Mouse (Mus musculus): ENCODE measurements around the gene Ehbp1. TPM values are rescaled to one million over a fixed set of nuclear protein-coding genes. Genes with fewer than 3 reads are reported as not detected.

The Ehbp1 gene
- polyA plus RNA-seq, 1 experiment = 2.2 TPM

GRCm38 (mm10) chr11:22206191-22206590 lies 135.9 kb downstream of the Ehbp1 start:
- Histone ChIP-seq H3K79me3 (ENCODE audit: low read depth) (no peaks in the 10 kb centered on the region), H3ac (ENCODE audit: control insufficient read depth, insufficient read length, low read depth) (no peak overlapping the region), H3K4me3 (ENCODE audit: insufficient read depth, poor library complexity, severe bottlenecking) (no peak overlapping the region), H3K36me3 (ENCODE audit: control insufficient read depth, insufficient read depth) (no peaks in the 10 kb centered on the region), H3K27me3 (ENCODE audit: control insufficient read depth, insufficient read depth, insufficient read length) (no peaks in the 10 kb centered on the region), H3K79me2 (ENCODE audit: control insufficient read depth, insufficient read depth) (no peaks in the 10 kb centered on the region)
- TF ChIP-seq MYOD1 (IDR thresholded peaks at IDR 0.05; ENCODE audit: control insufficient read depth, insufficient read length, low read depth) = no peak

DNA sequence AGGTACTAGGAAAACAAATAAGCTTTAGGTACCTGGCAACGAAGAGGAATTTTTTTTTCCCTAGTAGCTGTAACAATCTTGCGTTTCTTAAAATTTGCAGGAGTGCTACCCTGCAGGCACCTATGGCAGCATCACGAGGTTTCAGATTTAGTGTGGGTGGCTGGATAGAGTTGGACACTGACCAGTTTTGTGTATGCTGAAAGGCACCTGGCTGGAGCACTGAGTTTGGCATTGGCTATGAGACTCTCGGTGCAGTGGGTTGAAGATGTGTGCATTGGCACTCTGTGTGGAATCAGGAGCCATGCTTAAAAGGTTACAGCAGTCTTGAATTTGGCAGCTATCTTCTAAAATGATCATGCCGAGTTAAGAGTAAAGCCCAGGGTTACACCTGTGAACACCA lies 138.7 kb downstream of the Ehbp1 start:
- no peak overlapping the region for H3K4me3 ChIP-seq (ENCODE audit: insufficient read depth, poor library complexity, severe bottlenecking)
- H3K79me3 ChIP-seq (ENCODE audit: low read depth) = no peaks in the 10 kb centered on the region
- no peaks in the 10 kb centered on the region for H3K79me2 ChIP-seq (ENCODE audit: control insufficient read depth, insufficient read depth)
- no peak for TF ChIP-seq MYOG (IDR thresholded peaks at IDR 0.05; ENCODE audit: control insufficient read depth, extremely low read depth, insufficient read length)
- no peak for TF ChIP-seq CEBPB (IDR thresholded peaks at IDR 0.05; ENCODE audit: low read depth)
- no peak for TF ChIP-seq MYOD1 (IDR thresholded peaks at IDR 0.05; ENCODE audit: control insufficient read depth, insufficient read length, low read depth)
- TF ChIP-seq MAX (IDR thresholded peaks at IDR 0.05) = no peak
- TF ChIP-seq FOSL1 (IDR thresholded peaks at IDR 0.05; ENCODE audit: insufficient read depth, low read length, poor library complexity, severe bottlenecking) = no peak
- TF ChIP-seq CTCF (IDR thresholded peaks at IDR 0.05; ENCODE audit: control insufficient read depth, insufficient read depth, insufficient read length) = no peak
- TF ChIP-seq USF1 (IDR thresholded peaks at IDR 0.05; ENCODE audit: low read depth) = no peak
- no peaks in the 10 kb centered on the region for H3K27me3 ChIP-seq (ENCODE audit: control insufficient read depth, insufficient read depth, insufficient read length)
- H3K36me3 ChIP-seq (ENCODE audit: control insufficient read depth, insufficient read depth) = no peaks in the 10 kb centered on the region
- no peak overlapping the region for H3ac ChIP-seq (ENCODE audit: control insufficient read depth, insufficient read length, low read depth)

- H3K36me3 ChIP-seq (ENCODE audit: control insufficient read depth, insufficient read depth) = no peaks in the 10 kb centered on the region
- no peaks in the 10 kb centered on the region for H3K27me3 ChIP-seq (ENCODE audit: control insufficient read depth, insufficient read depth, insufficient read length)
- TF ChIP-seq MYOD1 (IDR thresholded peaks at IDR 0.05; ENCODE audit: control insufficient read depth, insufficient read length, low read depth) (no peak), USF1 (IDR thresholded peaks at IDR 0.05; ENCODE audit: low read depth) (no peak), MYOG (IDR thresholded peaks at IDR 0.05; ENCODE audit: control insufficient read depth, extremely low read depth, insufficient read length) (no peak), CTCF (IDR thresholded peaks at IDR 0.05; ENCODE audit: control insufficient read depth, insufficient read depth, insufficient read length) (no peak), FOSL1 (IDR thresholded peaks at IDR 0.05; ENCODE audit: insufficient read depth, low read length, poor library complexity, severe bottlenecking) (no peak), CEBPB (IDR thresholded peaks at IDR 0.05; ENCODE audit: low read depth) (no peak), MAX (IDR thresholded peaks at IDR 0.05) (no peak)
- no peaks in the 10 kb centered on the region for H3K79me2 ChIP-seq (ENCODE audit: control insufficient read depth, insufficient read depth)
- H3K79me3 ChIP-seq (ENCODE audit: low read depth) = no peaks in the 10 kb centered on the region
- H3K4me3 ChIP-seq (ENCODE audit: insufficient read depth, poor library complexity, severe bottlenecking) = no peak overlapping the region
- no peak overlapping the region for H3ac ChIP-seq (ENCODE audit: control insufficient read depth, insufficient read length, low read depth)
Measured at GRCm38 (mm10) chr11:22201125-22201524, 141.0 kb downstream of the Ehbp1 start.

DNA sequence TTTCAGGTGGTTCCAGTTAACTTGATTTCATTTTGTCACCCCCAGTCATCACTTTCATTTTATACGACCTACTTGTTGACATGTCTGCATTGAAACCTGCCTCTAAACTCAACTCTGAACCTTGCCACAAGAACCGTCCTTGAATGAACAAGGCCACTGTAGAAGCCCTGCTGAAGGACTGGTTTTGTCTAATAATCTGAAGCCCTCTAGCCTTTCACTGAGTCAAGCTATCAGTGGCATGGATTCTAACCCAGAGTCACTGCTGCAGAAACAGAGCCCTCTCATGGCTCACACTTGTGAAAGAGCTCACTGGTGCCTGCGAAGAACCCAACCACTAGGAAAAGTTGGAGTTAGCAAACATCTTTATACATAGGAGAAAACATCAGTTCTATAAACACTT lies 142.2 kb downstream of the Ehbp1 start:
- TF ChIP-seq CTCF (IDR thresholded peaks at IDR 0.05; ENCODE audit: control insufficient read depth, insufficient read depth, insufficient read length) = no peak
- TF ChIP-seq USF1 (IDR thresholded peaks at IDR 0.05; ENCODE audit: low read depth) = no peak
- no peak for TF ChIP-seq MYOD1 (IDR thresholded peaks at IDR 0.05; ENCODE audit: control insufficient read depth, insufficient read length, low read depth)
- no peak for TF ChIP-seq MAX (IDR thresholded peaks at IDR 0.05)
- TF ChIP-seq CEBPB (IDR thresholded peaks at IDR 0.05; ENCODE audit: low read depth) = no peak
- TF ChIP-seq FOSL1 (IDR thresholded peaks at IDR 0.05; ENCODE audit: insufficient read depth, low read length, poor library complexity, severe bottlenecking) = no peak
- no peak for TF ChIP-seq MYOG (IDR thresholded peaks at IDR 0.05; ENCODE audit: control insufficient read depth, extremely low read depth, insufficient read length)
- Histone ChIP-seq H3K79me2 (ENCODE audit: control insufficient read depth, insufficient read depth) (no peaks in the 10 kb centered on the region), H3K27me3 (ENCODE audit: control insufficient read depth, insufficient read depth, insufficient read length) (no peaks in the 10 kb centered on the region), H3K4me3 (ENCODE audit: insufficient read depth, poor library complexity, severe bottlenecking) (no peak overlapping the region), H3K36me3 (ENCODE audit: control insufficient read depth, insufficient read depth) (no peaks in the 10 kb centered on the region), H3ac (ENCODE audit: control insufficient read depth, insufficient read length, low read depth) (no peak overlapping the region), H3K79me3 (ENCODE audit: low read depth) (no peaks in the 10 kb centered on the region)

DNA sequence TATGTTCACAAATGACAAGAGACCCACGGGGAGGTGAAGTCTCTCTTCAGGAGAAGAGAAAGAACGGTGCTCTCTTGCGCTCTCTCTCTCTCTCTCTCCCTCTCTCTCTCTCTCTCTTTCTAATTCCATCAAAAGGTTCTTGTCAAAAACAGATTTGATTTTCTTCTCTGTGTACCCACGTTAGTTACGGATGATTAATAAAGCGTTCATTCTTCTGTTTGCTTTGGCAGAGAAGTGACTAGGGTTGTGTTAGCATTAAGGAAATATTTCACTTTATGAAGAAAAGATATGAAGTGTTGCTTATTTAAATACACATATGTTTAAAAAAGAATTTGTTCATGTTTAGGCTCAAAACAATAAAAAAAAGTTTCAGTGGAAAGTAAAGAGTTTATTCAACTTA lies 143.7 kb downstream of the Ehbp1 start:
- Histone ChIP-seq H3K79me2 (ENCODE audit: control insufficient read depth, insufficient read depth) (no peaks in the 10 kb centered on the region), H3K79me3 (ENCODE audit: low read depth) (no peaks in the 10 kb centered on the region), H3K27me3 (ENCODE audit: control insufficient read depth, insufficient read depth, insufficient read length) (no peaks in the 10 kb centered on the region), H3K36me3 (ENCODE audit: control insufficient read depth, insufficient read depth) (no peaks in the 10 kb centered on the region), H3ac (ENCODE audit: control insufficient read depth, insufficient read length, low read depth) (no peak overlapping the region), H3K4me3 (ENCODE audit: insufficient read depth, poor library complexity, severe bottlenecking) (no peak overlapping the region)
- TF ChIP-seq CEBPB (IDR thresholded peaks at IDR 0.05; ENCODE audit: low read depth) = no peak
- TF ChIP-seq MYOG (IDR thresholded peaks at IDR 0.05; ENCODE audit: control insufficient read depth, extremely low read depth, insufficient read length) = no peak
- no peak for TF ChIP-seq CTCF (IDR thresholded peaks at IDR 0.05; ENCODE audit: control insufficient read depth, insufficient read depth, insufficient read length)
- TF ChIP-seq MAX (IDR thresholded peaks at IDR 0.05) = no peak
- TF ChIP-seq MYOD1 (IDR thresholded peaks at IDR 0.05; ENCODE audit: control insufficient read depth, insufficient read length, low read depth) = no peak
- TF ChIP-seq FOSL1 (IDR thresholded peaks at IDR 0.05; ENCODE audit: insufficient read depth, low read length, poor library complexity, severe bottlenecking) = no peak
- no peak for TF ChIP-seq USF1 (IDR thresholded peaks at IDR 0.05; ENCODE audit: low read depth)

DNA sequence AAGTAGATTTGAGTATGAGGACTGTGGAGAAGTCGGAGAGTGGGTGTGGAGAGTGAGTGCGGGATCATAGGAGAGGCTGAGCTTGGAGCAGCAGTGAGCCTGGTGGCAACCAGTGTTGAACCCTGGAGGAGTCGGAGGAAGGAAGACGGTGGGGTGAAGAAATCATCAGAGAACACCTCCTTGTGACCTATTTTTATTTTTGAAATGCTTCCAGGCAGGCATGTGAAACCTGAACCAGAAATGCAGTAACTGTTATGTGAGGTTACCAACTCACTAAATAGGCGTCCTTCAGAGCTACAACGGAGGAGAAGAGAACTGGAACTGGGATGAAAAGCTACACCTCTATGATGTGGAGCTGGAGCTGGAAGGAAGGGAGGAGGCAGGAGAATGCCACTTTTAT lies 144.2 kb downstream of the Ehbp1 start:
- Histone ChIP-seq H3K4me3 (ENCODE audit: insufficient read depth, poor library complexity, severe bottlenecking) (no peak overlapping the region), H3K79me3 (ENCODE audit: low read depth) (no peaks in the 10 kb centered on the region), H3K36me3 (ENCODE audit: control insufficient read depth, insufficient read depth) (no peaks in the 10 kb centered on the region), H3K27me3 (ENCODE audit: control insufficient read depth, insufficient read depth, insufficient read length) (no peaks in the 10 kb centered on the region), H3ac (ENCODE audit: control insufficient read depth, insufficient read length, low read depth) (no peak overlapping the region), H3K79me2 (ENCODE audit: control insufficient read depth, insufficient read depth) (no peaks in the 10 kb centered on the region)
- TF ChIP-seq CTCF (IDR thresholded peaks at IDR 0.05; ENCODE audit: control insufficient read depth, insufficient read depth, insufficient read length) = no peak
- TF ChIP-seq CEBPB (IDR thresholded peaks at IDR 0.05; ENCODE audit: low read depth) = no peak
- no peak for TF ChIP-seq MYOG (IDR thresholded peaks at IDR 0.05; ENCODE audit: control insufficient read depth, extremely low read depth, insufficient read length)
- no peak for TF ChIP-seq FOSL1 (IDR thresholded peaks at IDR 0.05; ENCODE audit: insufficient read depth, low read length, poor library complexity, severe bottlenecking)
- TF ChIP-seq USF1 (IDR thresholded peaks at IDR 0.05; ENCODE audit: low read depth) = no peak
- TF ChIP-seq MYOD1 (IDR thresholded peaks at IDR 0.05; ENCODE audit: control insufficient read depth, insufficient read length, low read depth) = no peak

Measured in C2C12 (cell line).